Mouse (Mus musculus) forebrain, embryonic 11.5 days (tissue): ENCODE results near the gene Cyp4a32. TPM values are rescaled to one million over a fixed set of nuclear protein-coding genes. Genes with fewer than 3 reads are reported as not detected.

ENCODE experiments used
- polyA plus RNA-seq: library from polyadenylated mRNA; unstranded; fragments of >200 nt; fragmentation: Nextera tagmentation; extraction: Ambion mirVana; gene quantifications from 2 replicates; pipeline ENCODE4 v1.2.1, GENCODE M21; 2014

Cyp4a32 gene
- polyA plus RNA-seq, 1 experiment from 2014 or later, result not detected

Other genes with a start within 250 kb of the Cyp4a32 start
- not detected in 2 replicates for gene Cyp4a12b, start 189.3 kb upstream of the Cyp4a32 start, polyA plus RNA-seq
- gene Cyp4a30b, start 148.4 kb upstream of the Cyp4a32 start, polyA plus RNA-seq, result not detected in 2 replicates
- gene Cyp4a14, start 104.8 kb upstream of the Cyp4a32 start, polyA plus RNA-seq, result not detected in 2 replicates
- not detected in 2 replicates for gene Cyp4a10, start 82.7 kb upstream of the Cyp4a32 start, polyA plus RNA-seq
- gene Cyp4a31, start 37.3 kb upstream of the Cyp4a32 start, polyA plus RNA-seq, result not detected in 2 replicates
- not detected in 2 replicates for gene Cyp4b1, start 46.8 kb downstream of the Cyp4a32 start, polyA plus RNA-seq
- gene Efcab14, start 136.8 kb downstream of the Cyp4a32 start, polyA plus RNA-seq, result 43.5 and 46.1 TPM in 2 replicates
- gene Tex38, start 180.0 kb downstream of the Cyp4a32 start, polyA plus RNA-seq, result 0.81 TPM in 1 of 2 replicates, not detected in the other
- 48.2 and 49.2 TPM in 2 replicates for gene Atpaf1, start 183.8 kb downstream of the Cyp4a32 start, polyA plus RNA-seq
- 3.1 and 5.0 TPM in 2 replicates for gene Mob3c, start 227.1 kb downstream of the Cyp4a32 start, polyA plus RNA-seq
- gene Mknk1, start 238.2 kb downstream of the Cyp4a32 start, polyA plus RNA-seq, result 21.9 and 25.8 TPM in 2 replicates